Mouse (Mus musculus) ES-E14 (cell line): ENCODE results near the gene Abcc5.

Experiments
- CHD2 ChIP-seq: IDR thresholded peaks from 2 replicates; pipeline ENCODE4 v1.6.1; 2014; ENCODE audit warnings: mild to moderate bottlenecking, low read depth, low read length, inconsistent platforms
- HCFC1 ChIP-seq: IDR thresholded peaks from 2 replicates; pipeline ENCODE4 v1.6.1; 2012; ENCODE audit warnings: low read length, inconsistent platforms, borderline replicate concordance; ENCODE audit not compliant: insufficient read depth
- MAFK ChIP-seq: IDR thresholded peaks from 2 replicates; pipeline ENCODE4 v1.6.1; 2014; ENCODE audit warnings: mild to moderate bottlenecking, low read depth, low read length, inconsistent platforms; ENCODE audit not compliant: insufficient read depth
- ZC3H11A ChIP-seq: IDR thresholded peaks from 2 replicates; pipeline ENCODE4 v1.6.1; 2012; ENCODE audit warnings: low read depth, mild to moderate bottlenecking, inconsistent platforms, low read length, borderline replicate concordance
- ZNF384 ChIP-seq: IDR thresholded peaks from 2 replicates; pipeline ENCODE4 v1.6.1; 2012; ENCODE audit warnings: low read depth, low read length, inconsistent platforms

DNA sequence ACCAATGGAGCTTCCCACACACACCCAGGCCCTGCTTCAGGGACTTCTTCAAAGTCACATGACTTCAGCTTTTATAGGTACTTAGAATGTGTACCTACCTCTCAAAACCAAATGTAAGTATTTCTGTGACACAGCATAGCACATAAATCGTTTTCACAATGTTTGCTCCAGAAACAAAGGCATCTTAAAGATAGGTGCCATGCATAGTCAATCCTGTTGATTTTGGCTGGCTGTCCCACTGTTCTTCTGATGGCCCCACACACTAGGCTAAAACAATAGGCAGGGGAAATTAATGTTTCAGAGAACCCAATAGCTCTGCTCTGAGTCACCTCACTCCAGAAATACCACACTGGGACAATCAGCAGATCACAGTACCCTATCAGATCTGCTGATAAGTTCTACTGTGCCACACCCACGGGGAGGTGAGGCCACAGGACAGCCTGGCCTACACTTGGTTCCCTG lies 12.3 kb downstream of the Abcc5 start:
- no peak for TF ChIP-seq ZNF384
- no peak for TF ChIP-seq HCFC1
- TF ChIP-seq MAFK = no peak
- no peak for TF ChIP-seq CHD2
- TF ChIP-seq ZC3H11A = no peak
